Mouse (Mus musculus): ENCODE measurements around the gene Pdcd1lg2. TPM values are rescaled to one million over a fixed set of nuclear protein-coding genes. Genes with fewer than 3 reads are reported as not detected.
A peak's percentile ranks its signal among the peaks of the same experiment; 100 is the strongest.

Gene Pdcd1lg2
- polyA plus RNA-seq, 1 experiment, result 4.7 TPM

- DNase-seq, result no peak
- Histone ChIP-seq H3K27ac (ENCODE audit: control insufficient read depth, insufficient read depth, low read length) (no peak overlapping the region), H3K4me3 (ENCODE audit: control insufficient read depth, insufficient read depth, low read length) (no peak overlapping the region), H3K36me3 (ENCODE audit: control insufficient read depth, insufficient read depth, low read length) (peaks cover 5% of the 10 kb centered on the region; the same call in 1 of the 2 replicates), H3K4me1 (replicated peaks; ENCODE audit: control insufficient read depth, insufficient read depth, low read length) (peaks cover 11% of the 10 kb centered on the region), H3K27me3 (ENCODE audit: control insufficient read depth, insufficient read depth, low read length) (no peaks in the 10 kb centered on the region)
- TF ChIP-seq CTCF (IDR thresholded peaks at IDR 0.05; ENCODE audit: borderline replicate concordance, control insufficient read depth, extremely low read depth, insufficient read depth, low read length, poor library complexity), result no peak
- TF ChIP-seq POLR2A (IDR thresholded peaks at IDR 0.05; ENCODE audit: control insufficient read depth, extremely low read depth, insufficient read depth, low read length, poor library complexity), result no peak
- WGBS, result 87% methylated on average over 7 of the region's 7 CpGs
Observed at GRCm38 (mm10) chr19:29370545-29371283, 40.0 kb upstream of the Pdcd1lg2 start.

- TF ChIP-seq CTCF (IDR thresholded peaks at IDR 0.05; ENCODE audit: borderline replicate concordance, control insufficient read depth, extremely low read depth, insufficient read depth, low read length, poor library complexity), result no peak
- no peak for TF ChIP-seq POLR2A (IDR thresholded peaks at IDR 0.05; ENCODE audit: control insufficient read depth, extremely low read depth, insufficient read depth, low read length, poor library complexity)
- Histone ChIP-seq H3K36me3 (ENCODE audit: control insufficient read depth, insufficient read depth, low read length) (peaks cover 8% of the 10 kb centered on the region; the same call in 1 of the 2 replicates), H3K27ac (ENCODE audit: control insufficient read depth, insufficient read depth, low read length) (peak overlapping the region; percentile 66), H3K4me3 (ENCODE audit: control insufficient read depth, insufficient read depth, low read length) (peak overlapping the region; percentile 39), H3K27me3 (ENCODE audit: control insufficient read depth, insufficient read depth, low read length) (no peaks in the 10 kb centered on the region), H3K4me1 (replicated peaks; ENCODE audit: control insufficient read depth, insufficient read depth, low read length) (peaks cover 8% of the 10 kb centered on the region)
- WGBS, result 31% methylated on average over 18 of the region's 18 CpGs
- DNase-seq, result no peak
Observed at GRCm38 (mm10) chr19:29371284-29372081, 39.2 kb upstream of the Pdcd1lg2 start.

GRCm38 (mm10) chr19:29372138-29372537 lies 38.6 kb upstream of the Pdcd1lg2 start:
- Histone ChIP-seq H3K27ac (ENCODE audit: control insufficient read depth, insufficient read depth, low read length) (peak overlapping the region; percentile 53), H3K27me3 (ENCODE audit: control insufficient read depth, insufficient read depth, low read length) (no peaks in the 10 kb centered on the region), H3K4me1 (replicated peaks; ENCODE audit: control insufficient read depth, insufficient read depth, low read length) (peaks cover 7% of the 10 kb centered on the region), H3K36me3 (ENCODE audit: control insufficient read depth, insufficient read depth, low read length) (peaks cover 14% of the 10 kb centered on the region; the same call in 1 of the 2 replicates), H3K4me3 (ENCODE audit: control insufficient read depth, insufficient read depth, low read length) (no peak overlapping the region)
- TF ChIP-seq CTCF (IDR thresholded peaks at IDR 0.05; ENCODE audit: borderline replicate concordance, control insufficient read depth, extremely low read depth, insufficient read depth, low read length, poor library complexity), result no peak
- no peak for TF ChIP-seq POLR2A (IDR thresholded peaks at IDR 0.05; ENCODE audit: control insufficient read depth, extremely low read depth, insufficient read depth, low read length, poor library complexity)
- DNase-seq, result no peak
- WGBS, result 9% methylated on average over 4 of the region's 4 CpGs

GRCm38 (mm10) chr19:29372621-29373020 lies 38.1 kb upstream of the Pdcd1lg2 start:
- Histone ChIP-seq H3K4me3 (ENCODE audit: control insufficient read depth, insufficient read depth, low read length) (no peak overlapping the region), H3K27ac (ENCODE audit: control insufficient read depth, insufficient read depth, low read length) (peak overlapping the region; percentile 46; the same call in 1 of the 2 replicates), H3K27me3 (ENCODE audit: control insufficient read depth, insufficient read depth, low read length) (no peaks in the 10 kb centered on the region), H3K36me3 (ENCODE audit: control insufficient read depth, insufficient read depth, low read length) (peaks cover 18% of the 10 kb centered on the region; the same call in 1 of the 2 replicates), H3K4me1 (replicated peaks; ENCODE audit: control insufficient read depth, insufficient read depth, low read length) (peaks cover 4% of the 10 kb centered on the region)
- WGBS, result 72% methylated on average over 3 of the region's 3 CpGs
- TF ChIP-seq POLR2A (IDR thresholded peaks at IDR 0.05; ENCODE audit: control insufficient read depth, extremely low read depth, insufficient read depth, low read length, poor library complexity), result no peak
- TF ChIP-seq CTCF (IDR thresholded peaks at IDR 0.05; ENCODE audit: borderline replicate concordance, control insufficient read depth, extremely low read depth, insufficient read depth, low read length, poor library complexity), result no peak
- no peak for DNase-seq

GRCm38 (mm10) chr19:29373438-29373837 lies 37.3 kb upstream of the Pdcd1lg2 start:
- TF ChIP-seq POLR2A (IDR thresholded peaks at IDR 0.05; ENCODE audit: control insufficient read depth, extremely low read depth, insufficient read depth, low read length, poor library complexity), result no peak
- no peak for TF ChIP-seq CTCF (IDR thresholded peaks at IDR 0.05; ENCODE audit: borderline replicate concordance, control insufficient read depth, extremely low read depth, insufficient read depth, low read length, poor library complexity)
- DNase-seq, result no peak
- peaks cover 4% of the 10 kb centered on the region for H3K4me1 ChIP-seq (replicated peaks; ENCODE audit: control insufficient read depth, insufficient read depth, low read length)
- 90% methylated on average over 11 of the region's 11 CpGs for WGBS
- H3K36me3 ChIP-seq (ENCODE audit: control insufficient read depth, insufficient read depth, low read length), result peaks cover 18% of the 10 kb centered on the region; the same call in 1 of the 2 replicates
- no peak overlapping the region for H3K4me3 ChIP-seq (ENCODE audit: control insufficient read depth, insufficient read depth, low read length)
- no peaks in the 10 kb centered on the region for H3K27me3 ChIP-seq (ENCODE audit: control insufficient read depth, insufficient read depth, low read length)
- no peak overlapping the region for H3K27ac ChIP-seq (ENCODE audit: control insufficient read depth, insufficient read depth, low read length)

- DNase-seq, result no peak
- 92% methylated on average over 9 of the region's 9 CpGs for WGBS
- H3K36me3 ChIP-seq (ENCODE audit: control insufficient read depth, insufficient read depth, low read length), result peaks cover 18% of the 10 kb centered on the region; the same call in 1 of the 2 replicates
- no peak overlapping the region for H3K27ac ChIP-seq (ENCODE audit: control insufficient read depth, insufficient read depth, low read length)
- H3K27me3 ChIP-seq (ENCODE audit: control insufficient read depth, insufficient read depth, low read length), result no peaks in the 10 kb centered on the region
- no peak for TF ChIP-seq POLR2A (IDR thresholded peaks at IDR 0.05; ENCODE audit: control insufficient read depth, extremely low read depth, insufficient read depth, low read length, poor library complexity)
- H3K4me3 ChIP-seq (ENCODE audit: control insufficient read depth, insufficient read depth, low read length), result no peak overlapping the region
- peaks cover 2% of the 10 kb centered on the region for H3K4me1 ChIP-seq (replicated peaks; ENCODE audit: control insufficient read depth, insufficient read depth, low read length)
Observed at GRCm38 (mm10) chr19:29374947-29375346, 35.8 kb upstream of the Pdcd1lg2 start.

Measured in thymus, adult 2 months (tissue).